Mouse (Mus musculus): ENCODE data around the gene Zc3h12b.
A peak's percentile ranks its signal among the peaks of the same experiment; 100 is the strongest.

Zc3h12b gene

DNA sequence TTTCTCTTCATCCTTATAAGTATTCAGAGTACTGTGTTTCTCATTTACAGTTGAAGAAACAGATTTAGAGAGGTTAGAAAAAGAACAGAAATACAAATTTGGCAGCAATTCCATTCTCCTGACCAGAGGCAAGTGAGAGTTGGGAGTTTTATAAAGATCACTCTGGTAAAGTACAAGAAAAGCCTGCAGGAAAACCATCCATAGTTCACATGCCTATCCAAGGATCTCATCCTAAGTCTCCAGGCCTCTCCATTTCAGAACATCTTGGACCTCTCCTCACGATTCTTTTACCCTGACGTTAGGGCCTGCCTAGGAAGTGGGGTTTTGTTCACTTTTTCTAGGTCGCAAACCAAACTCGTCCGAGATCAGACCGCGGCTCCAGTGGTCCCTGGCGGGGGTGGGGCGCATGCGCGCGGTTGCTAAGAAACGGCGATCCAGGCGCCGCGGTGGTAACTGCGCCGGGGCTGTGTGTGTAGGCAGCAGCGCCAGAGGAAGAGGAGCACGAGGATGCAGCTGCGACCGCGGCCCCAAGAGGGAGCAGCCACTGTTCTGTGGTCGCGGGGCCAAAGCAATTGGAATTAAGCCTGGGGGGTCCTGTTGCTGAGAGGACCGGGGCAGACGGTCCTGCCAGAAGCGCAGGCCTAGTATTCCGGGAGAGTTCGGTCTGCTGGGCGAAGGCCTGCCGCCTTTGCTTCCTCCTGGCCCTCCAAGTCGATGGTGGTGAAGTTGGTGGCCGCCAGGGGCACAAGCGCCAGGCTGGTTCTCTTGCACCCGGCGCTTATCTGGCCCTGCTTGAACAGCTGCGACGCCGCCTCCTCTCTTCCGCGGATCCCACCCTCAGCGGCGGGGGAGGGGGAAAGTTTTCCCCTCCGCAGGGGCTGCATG is at the start of gene Zc3h12b:
Zc3h12b (plus strand) TSS at position 452 of the 885 bp plus-strand sequence.
- ATAC-seq (ENCODE audit: insufficient number of reproducible peaks, low FRiP score, low TSS enrichment): peak; percentile 97

DNA sequence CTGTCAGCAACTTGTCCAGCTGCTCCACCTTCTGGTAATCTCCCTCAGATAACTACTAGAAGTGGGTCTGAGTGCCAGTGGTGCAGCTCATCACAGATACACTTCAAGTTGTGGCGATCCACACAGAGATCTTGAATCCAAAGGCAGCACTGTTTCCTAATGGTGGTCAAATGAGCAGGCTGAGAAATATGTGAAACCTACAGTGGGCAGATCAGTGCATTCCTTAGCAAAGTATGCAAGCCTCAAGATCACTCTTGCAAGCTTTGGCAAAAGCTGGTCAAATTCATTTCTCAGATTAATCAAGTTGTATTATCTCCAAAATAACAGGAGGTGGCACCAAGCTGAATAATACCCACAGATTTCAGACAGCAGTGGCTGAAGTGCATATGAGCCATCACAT is 29.3 kb upstream of the Zc3h12b start:
- ATAC-seq (ENCODE audit: insufficient number of reproducible peaks, low FRiP score, low TSS enrichment): no peak

DNA sequence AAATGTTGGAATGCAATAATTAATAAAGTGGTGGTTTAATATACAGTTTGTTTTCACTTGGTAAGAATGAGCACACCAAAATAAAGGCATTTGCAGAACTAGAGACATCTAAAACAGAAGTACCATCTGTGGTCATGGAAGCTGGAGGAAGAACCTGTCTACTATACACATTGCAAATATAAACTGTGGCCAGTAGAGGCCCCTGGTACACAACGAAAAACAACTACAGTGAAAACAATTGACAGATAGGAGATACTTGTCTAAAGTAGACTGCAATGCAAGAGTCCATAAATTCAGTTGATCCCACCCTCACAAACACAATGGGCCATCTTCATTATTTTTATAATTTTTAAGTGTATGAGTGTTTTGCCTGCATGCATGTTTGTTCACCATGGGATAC is 24.4 kb upstream of the Zc3h12b start:
- peak; percentile 52; the same call in 1 of the 2 replicates for ATAC-seq (ENCODE audit: insufficient number of reproducible peaks, low FRiP score, low TSS enrichment)

DNA sequence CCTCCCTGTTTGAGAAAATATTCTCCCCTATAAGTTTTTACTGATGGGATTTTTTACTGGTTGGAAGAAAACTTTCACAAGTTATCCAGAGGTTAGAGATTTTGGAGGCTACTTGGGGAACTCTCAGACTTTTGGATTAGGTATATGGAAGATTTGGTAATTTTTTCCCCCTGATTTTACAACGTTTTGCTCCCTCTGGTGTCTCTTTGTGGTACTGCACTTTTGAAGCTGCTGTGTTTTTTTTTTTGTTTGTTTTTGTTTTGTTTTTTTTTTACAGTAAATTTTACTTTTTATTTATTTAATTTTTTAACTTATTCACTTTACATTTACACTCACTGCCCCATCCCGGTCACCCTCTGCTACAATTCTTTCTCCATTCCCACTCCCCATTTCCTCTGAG is 26.8 kb downstream of the Zc3h12b start:
- no peak for ATAC-seq (ENCODE audit: insufficient number of reproducible peaks, low FRiP score, low TSS enrichment)

DNA sequence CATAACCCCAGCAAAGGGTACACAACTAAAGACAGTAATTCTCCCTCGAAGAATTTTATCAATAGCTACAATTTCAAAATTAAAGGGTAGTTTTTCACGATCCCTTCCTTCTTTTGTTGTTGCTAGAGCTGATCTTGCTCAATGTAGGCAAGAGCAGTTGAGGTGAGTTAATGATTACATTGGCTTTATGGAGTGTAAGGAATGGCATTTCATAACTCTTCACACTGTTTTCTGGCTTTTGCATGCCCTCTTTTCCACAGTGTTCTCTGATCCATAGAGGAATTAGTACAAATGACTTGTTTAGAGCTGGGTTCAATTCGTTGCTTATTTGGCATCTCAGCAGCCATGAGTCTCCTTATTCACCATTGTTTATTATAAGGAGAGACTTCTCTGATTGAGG is 84.4 kb downstream of the Zc3h12b start:
- ATAC-seq (ENCODE audit: insufficient number of reproducible peaks, low FRiP score, low TSS enrichment): no peak

DNA sequence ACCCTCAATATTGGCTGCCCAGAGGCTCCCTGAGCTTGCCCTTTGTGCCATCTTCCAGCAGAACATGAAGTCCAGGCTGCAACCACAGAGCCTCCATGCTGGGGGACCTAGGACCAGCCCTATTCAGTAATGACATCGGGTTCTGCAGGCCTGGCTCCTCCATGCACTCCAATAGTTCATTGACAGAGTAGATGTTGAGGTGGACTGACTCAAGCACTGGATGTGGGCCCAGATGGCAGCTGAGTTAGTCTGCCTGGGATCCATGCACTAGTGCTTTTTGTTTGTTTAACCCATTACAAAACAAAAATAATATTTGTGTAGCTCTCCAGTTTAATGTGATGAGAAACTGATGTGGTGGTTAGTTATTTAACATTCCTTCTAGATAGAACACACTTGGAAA is 90.3 kb downstream of the Zc3h12b start:
- 0 out of 2 replicates have a peak, but pooled peaks have one; percentile 36 for ATAC-seq (ENCODE audit: insufficient number of reproducible peaks, low FRiP score, low TSS enrichment)

DNA sequence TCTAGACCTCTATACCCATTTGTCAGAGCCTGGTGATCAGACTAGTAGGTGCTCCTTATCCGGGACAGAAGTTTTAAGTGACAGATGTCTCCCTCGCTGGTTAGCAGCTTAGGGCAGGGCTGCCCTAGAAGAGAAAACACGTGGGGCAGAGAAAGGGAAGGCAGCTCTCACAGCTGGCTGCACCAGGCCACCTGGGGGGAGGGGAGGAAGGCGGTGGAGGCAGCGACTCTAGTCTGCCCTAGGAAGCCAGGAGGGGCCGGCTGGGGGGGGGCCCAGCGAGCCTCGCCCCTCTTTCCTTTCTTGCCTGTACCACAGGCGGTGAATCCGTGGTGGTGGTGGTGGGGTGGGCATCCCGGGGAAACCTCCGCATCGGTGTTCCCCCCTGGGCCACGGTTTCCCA is 141.3 kb downstream of the Zc3h12b start:
- ATAC-seq (ENCODE audit: insufficient number of reproducible peaks, low FRiP score, low TSS enrichment): no peak

DNA sequence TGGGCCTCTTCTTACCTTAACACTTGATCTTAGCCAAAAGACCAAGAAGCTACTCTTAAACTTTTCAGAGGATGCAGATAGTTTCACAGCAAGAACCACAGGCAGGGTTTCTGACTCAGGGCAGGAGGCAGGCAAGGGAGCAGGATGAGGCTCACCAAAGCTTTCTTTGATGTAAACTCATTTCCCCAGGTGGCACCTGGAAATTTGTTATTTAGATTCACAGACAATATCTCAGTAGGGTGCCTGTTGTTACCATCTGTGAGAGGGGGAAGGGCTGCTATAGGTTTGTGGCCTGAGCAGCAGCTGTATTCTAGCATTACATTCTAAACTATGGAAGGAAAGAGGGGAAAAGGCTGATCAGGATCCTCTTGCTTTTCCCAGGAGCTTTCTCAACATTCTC is 169.6 kb downstream of the Zc3h12b start:
- ATAC-seq (ENCODE audit: insufficient number of reproducible peaks, low FRiP score, low TSS enrichment): no peak

DNA sequence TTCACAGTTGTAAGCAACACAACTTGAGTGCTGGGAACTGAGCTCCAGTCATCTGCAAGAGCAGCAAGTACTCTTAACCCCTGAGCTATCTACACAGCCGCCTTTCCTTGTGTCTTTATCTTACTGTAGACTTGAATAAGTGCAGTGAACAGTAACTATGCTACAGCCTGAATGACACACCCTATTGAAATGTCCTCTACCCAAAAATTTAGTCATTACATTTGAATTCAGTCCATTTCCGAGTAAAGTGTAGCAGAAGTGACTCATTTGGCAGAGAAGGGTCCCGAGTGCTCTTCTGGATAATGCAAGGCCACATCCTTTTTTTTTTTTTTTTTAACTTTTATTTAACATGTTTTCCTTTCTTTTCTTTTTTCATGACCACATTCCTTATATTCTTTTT is 191.2 kb downstream of the Zc3h12b start:
- ATAC-seq (ENCODE audit: insufficient number of reproducible peaks, low FRiP score, low TSS enrichment): no peak

DNA sequence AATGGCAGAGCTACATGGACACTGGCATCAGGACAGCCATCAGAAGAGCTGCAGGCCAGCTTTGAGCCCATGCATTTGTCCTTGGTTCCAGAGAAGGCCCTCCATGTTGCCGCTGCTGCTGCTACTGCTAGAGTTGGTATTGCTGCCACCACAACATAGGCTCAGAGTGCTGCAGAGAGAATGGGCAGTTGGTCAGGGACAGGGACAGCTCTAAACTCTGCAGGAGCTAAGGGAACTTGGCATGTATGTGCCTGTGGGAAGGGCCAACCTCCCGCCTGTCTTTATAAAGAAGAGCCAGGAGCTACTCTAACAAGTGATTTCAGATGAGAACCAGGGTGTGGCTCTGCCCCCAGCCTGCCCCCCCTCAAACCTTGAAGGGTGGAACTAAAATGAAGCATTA is 224.0 kb downstream of the Zc3h12b start:
- ATAC-seq (ENCODE audit: insufficient number of reproducible peaks, low FRiP score, low TSS enrichment): peak; percentile 79

DNA sequence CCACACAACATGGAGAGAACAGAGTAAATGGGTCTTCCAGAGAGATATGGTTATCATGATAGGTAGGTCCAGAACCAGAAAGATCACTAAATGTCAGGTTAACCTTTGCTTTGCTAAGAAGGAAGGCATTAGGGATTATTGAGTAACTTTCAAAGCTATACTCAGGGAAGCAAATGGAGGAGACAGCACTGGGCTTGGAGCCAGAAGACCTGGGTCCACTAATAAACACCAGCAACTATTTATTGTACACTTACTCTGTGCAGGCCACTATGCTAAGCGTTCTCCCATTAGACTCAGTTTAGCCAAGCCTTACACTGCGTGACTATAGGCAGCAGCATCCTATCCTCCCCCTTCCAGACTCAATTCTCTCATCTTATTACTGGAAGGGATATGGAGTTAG is 234.0 kb downstream of the Zc3h12b start:
- ATAC-seq (ENCODE audit: insufficient number of reproducible peaks, low FRiP score, low TSS enrichment): no peak

DNA sequence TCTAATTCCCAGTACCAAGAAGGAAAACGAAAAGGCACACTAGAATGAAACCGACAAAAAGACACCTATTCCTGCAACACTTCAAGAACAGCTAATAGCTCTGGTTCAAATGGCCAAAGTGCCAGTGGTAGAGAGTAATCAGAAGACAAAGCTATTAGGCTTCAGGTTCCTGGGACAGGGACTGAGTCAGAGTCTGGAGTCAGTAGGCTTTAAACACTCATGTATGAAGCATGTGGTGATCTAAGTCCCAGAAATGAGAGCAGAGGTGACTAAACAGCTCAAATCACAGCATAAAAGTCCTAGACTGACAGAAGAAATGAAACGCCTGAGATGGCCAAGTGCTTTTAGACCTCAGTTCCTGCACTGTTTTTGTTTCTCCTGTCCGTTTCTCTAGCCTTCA is 236.7 kb downstream of the Zc3h12b start:
- no peak for ATAC-seq (ENCODE audit: insufficient number of reproducible peaks, low FRiP score, low TSS enrichment)

DNA sequence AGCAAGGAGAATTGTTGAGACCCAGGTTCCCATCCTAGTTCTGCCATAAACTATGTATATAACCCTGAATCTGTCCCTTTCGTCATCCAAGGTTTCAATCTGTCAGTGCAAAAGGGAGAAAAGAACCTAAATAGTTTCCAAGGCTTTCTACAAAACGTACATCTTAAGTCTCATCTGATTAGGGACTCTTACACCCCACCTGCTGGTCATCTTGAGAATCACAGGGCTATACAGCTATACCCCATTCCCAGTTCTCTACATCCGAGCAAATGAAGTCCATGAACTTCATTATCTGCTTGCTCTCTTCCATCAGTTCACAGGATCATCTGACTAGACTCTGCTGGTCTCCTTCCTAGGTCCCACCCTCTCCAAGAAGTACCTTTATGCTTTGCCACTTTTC is 239.3 kb downstream of the Zc3h12b start:
- ATAC-seq (ENCODE audit: insufficient number of reproducible peaks, low FRiP score, low TSS enrichment): no peak

DNA sequence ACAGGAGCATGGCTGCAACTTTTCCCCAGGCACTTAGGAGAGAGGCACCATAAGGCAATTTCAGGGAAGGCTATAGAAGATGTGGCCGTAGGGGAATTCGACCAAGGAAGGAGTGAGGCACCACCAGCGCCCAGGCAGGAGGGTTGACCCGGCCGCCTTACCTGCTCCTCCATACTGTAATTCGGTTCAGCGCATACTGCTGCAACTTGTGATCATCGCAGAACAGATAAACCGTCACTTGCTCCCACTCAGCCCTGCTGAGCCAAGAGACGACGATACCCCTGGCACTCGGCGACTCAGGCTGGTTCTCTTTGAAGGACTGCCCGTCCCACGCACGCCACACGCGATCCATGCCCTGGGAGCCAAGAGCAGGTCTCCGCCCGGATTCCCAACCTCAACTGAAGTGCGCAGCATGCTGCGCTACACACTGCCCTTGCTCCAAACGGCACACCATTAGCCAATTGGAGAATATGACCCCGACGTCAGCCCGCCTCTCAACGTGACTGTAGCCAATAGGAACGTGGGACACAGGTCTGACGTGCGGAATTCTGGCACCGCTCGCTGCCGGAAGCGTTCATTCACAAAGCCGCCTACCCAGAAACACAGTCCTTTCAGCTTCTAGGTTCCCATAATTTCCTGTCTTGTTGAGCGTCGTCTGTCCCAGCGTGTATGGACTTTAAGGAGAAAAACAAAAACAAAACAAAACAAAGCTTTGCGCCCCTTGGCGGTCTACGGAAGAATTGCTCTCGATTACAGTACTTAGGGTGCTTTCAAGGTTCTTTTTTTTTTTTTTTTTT is 245.2 kb downstream of the Zc3h12b start, which contains the start of gene Las1l:
Las1l (minus strand) TSS at position 466 of the 797 bp plus-strand sequence.
- ATAC-seq (ENCODE audit: insufficient number of reproducible peaks, low FRiP score, low TSS enrichment): peak; percentile 99

DNA sequence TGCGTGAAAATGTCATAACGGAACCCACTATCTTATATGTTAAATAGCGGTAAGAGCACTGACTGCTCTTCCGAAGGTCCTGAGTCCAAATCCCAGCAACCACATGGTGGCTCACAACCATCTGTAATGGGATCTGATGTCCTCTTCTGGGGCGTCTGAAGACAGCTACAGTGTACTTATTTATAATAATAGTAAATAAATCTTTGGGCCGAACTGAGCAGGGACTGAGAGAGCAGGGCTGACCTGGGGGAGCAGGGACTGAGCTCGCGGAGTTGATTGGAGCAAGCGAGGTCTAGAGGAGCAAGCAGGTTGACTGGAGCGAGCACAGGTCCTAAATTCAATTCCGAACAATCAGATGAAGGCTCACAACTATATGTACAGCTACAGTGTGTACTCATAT is 246.0 kb downstream of the Zc3h12b start:
- 0 out of 2 replicates have a peak, but pooled peaks have one; percentile 2 for ATAC-seq (ENCODE audit: insufficient number of reproducible peaks, low FRiP score, low TSS enrichment)

DNA sequence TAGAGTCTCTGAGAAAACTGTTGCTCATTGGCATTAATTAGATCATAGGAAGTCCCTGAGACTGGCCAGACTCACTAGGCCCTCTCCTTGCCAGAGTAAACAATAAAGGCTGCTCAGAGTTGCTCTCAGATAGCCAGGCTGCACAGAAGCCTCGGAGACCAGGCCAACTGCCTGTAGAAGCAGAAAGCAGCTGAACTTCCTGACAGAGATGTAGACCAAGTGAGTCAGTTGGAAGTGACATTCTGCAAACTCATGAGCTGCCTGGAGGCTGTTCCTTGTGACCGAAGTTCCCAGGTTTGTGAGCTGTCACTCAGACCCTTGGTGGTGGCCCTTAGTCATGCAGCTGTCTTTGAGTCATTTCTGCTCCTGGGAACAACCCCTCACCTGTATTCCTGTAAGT is 251.9 kb downstream of the Zc3h12b start:
- no peak for ATAC-seq (ENCODE audit: insufficient number of reproducible peaks, low FRiP score, low TSS enrichment)

DNA sequence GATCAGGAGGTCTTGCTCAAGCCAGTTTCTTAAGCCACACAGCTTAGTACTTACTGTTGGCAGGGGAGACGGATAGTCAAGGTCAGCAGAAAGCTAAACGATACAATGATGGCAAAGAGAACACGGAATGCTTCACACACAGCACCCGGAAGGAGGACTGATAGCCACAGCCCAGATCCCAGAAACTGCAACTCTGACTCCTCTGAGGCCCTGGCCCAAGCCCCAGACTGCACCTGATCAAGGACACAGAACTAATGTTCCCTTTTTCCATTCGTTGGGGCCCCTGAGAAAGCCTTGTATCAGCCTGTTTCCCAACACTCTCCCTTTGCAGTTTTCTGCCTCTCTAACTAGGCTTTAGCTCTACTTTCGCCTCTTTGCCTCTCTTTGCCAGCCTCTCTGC is 253.6 kb downstream of the Zc3h12b start:
- ATAC-seq (ENCODE audit: insufficient number of reproducible peaks, low FRiP score, low TSS enrichment): no peak

DNA sequence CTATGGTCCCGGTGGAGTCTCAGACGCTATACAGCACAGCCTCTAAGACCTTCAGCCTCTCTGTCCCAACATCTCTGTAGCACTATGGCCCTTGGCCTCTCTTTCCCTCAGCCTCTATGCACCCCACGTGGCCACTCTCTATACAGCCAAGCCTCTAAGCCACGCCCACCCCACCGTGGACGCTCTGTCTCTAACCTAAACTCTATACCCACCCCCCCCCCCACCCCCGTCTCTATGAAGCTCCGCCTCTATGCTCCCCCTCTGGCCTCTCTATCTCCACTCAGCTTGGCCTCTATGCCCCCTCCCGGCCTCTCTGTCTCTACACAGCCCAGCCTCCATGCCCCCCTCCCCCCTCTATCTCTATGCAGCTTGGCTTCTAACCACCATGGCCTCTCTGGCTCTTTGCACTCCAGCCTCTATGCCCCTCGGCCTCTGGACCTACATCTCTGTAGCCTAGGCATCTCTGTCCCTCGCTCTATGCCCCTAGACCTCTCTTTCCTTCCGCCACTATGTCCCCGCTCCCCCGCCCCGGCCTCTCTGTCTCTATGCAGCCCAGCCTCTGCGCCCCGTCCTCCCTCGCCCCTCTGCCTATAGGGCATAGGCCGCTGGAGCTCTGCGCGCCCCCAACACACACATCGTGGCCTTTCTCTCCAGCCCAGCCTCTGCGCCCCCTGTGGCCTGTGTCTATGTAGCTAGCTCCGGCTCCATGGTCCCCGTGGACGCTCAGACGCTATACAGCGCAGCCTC is 256.5 kb downstream of the Zc3h12b start:
- ATAC-seq (ENCODE audit: insufficient number of reproducible peaks, low FRiP score, low TSS enrichment): peak; percentile 83

DNA sequence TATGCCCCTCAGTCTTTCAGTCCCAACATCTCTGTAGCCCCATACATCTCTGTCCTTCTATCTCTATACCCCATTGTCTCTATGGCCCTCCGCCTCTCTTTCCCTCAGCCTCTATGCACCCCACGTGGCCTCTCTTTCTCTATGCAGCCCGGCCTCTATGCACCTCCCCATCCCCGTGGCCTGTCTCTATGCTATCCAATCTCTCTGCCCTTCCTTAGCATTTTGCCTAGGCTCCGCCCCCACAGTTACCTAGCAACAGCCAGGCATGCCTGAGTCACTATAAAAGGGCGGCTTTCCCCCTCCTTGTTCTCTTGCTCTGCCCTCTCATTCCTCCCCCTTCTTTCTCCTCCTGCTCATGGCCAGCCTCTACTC is 257.1 kb downstream of the Zc3h12b start:
- ATAC-seq (ENCODE audit: insufficient number of reproducible peaks, low FRiP score, low TSS enrichment): peak; percentile 92

DNA sequence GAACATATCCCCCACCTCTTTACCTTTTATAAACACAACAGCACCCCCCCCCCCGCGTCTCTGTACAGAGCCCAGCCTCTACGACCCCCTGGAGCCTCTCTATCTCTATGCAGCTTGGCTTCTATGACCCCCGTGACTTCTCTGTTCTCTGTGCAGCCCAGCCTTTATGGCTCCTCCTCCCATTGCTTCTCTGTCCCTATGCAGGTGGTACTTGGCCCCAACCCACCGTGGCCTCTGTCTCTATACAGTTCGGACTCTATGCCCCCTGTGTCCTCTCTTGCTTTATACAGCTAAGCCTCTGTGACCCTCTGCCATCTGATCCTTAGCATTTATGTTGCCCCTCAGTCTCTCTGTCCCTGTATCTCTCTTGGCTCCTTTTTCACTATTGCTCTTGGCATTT is 257.6 kb downstream of the Zc3h12b start:
- no peak for ATAC-seq (ENCODE audit: insufficient number of reproducible peaks, low FRiP score, low TSS enrichment)

DNA sequence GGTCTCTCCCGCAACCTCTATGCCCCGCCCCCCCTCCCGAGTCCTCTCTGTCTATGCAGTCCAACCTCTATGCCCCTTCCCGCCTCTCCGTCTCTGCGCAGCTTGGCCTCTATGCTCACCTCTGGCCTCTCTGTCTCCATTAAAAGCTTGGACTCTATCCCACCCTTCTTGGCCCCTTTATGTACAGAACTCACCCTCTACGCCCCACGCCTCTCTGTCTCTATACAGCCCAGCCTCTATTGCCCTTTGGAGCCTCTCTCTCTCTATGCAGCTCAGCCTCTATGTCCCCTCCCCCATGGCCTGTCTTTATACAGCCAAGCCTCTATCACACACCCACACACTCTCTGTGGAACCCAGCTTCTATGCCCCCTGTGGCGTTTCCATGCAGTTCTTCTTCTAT is 258.5 kb downstream of the Zc3h12b start:
- no peak for ATAC-seq (ENCODE audit: insufficient number of reproducible peaks, low FRiP score, low TSS enrichment)

Data from cerebellum, adult (tissue).